Mouse (Mus musculus) T-cell, adult 66 days (primary cell): ENCODE data around the gene Fcgr4. TPM values are rescaled to one million over a fixed set of nuclear protein-coding genes. Genes with fewer than 3 reads are reported as not detected.

ENCODE experiments used
- total RNA-seq, 2 experiments: library from RNA; stranded (reverse); gene quantifications; 3 replicates in 1 of 2; 4 replicates in 1 of 2; pipeline ENCODE4 v1.2.4; 2023

Gene Fcgr4
- under 1 TPM in 1 of 2 experiments, not detected in 1; 0.44 TPM for total RNA-seq

GRCm38 (mm10) chr1:171018737-171019136 is at the start of gene Fcgr4:
Fcgr4 (plus strand) TSS chr1:171018920.

GRCm38 (mm10) chr1:170976447-170976846 is 42.3 kb upstream of the Fcgr4 start, which contains the start of gene Fcgr2b:
Fcgr2b (minus strand) TSS chr1:170976547.

GRCm38 (mm10) chr1:171064491-171065242 is 45.9 kb downstream of the Fcgr4 start, which contains the start of gene Fcgr3:
Fcgr3 (minus strand) TSS chr1:171064935.

Other genes starting within 250 kb of the Fcgr4 start
- gene Atf6, start 151.1 kb upstream of the Fcgr4 start, total RNA-seq = 1 to 10 TPM; 8.7 to 8.8 TPM
- not detected for gene Gm26620, start 133.9 kb upstream of the Fcgr4 start, total RNA-seq
- 10 to 100 TPM; 15.0 to 19.0 TPM for gene Dusp12, start 133.4 kb upstream of the Fcgr4 start, total RNA-seq
- gene Fcrlb, start 106.0 kb upstream of the Fcgr4 start, total RNA-seq = not detected
- gene Fcrla, start 91.3 kb upstream of the Fcgr4 start, total RNA-seq = 1 to 10 TPM; 1.6 to 2.9 TPM
- 1 to 10 TPM in 1 of 2 experiments, not detected in 1; 1.1 TPM for gene Fcgr2b, start 42.4 kb upstream of the Fcgr4 start, total RNA-seq
- gene Fcgr3, start 46.0 kb downstream of the Fcgr4 start, total RNA-seq = 1 to 10 TPM; 1.6 to 2.6 TPM
- not detected for gene Cfap126, start 95.0 kb downstream of the Fcgr4 start, total RNA-seq
- 100 to 1,000 TPM; 106 to 111 TPM for gene Sdhc, start 131.7 kb downstream of the Fcgr4 start, total RNA-seq
- not detected for gene Mpz, start 131.8 kb downstream of the Fcgr4 start, total RNA-seq
- gene Pcp4l1, start 177.3 kb downstream of the Fcgr4 start, total RNA-seq = not detected
- gene Nr1i3, start 195.1 kb downstream of the Fcgr4 start, total RNA-seq = not detected
- 10 to 100 TPM; 25.7 to 28.9 TPM for gene Tomm40l, start 203.6 kb downstream of the Fcgr4 start, total RNA-seq
- not detected for gene Apoa2, start 206.1 kb downstream of the Fcgr4 start, total RNA-seq
- 1 to 10 TPM; 7.7 to 8.1 TPM for gene Fcer1g, start 215.4 kb downstream of the Fcgr4 start, total RNA-seq
- gene Adamts4, start 231.5 kb downstream of the Fcgr4 start, total RNA-seq = under 1 TPM in 1 of 2 experiments, not detected in 1; 0.12 TPM
- gene Ndufs2, start 232.5 kb downstream of the Fcgr4 start, total RNA-seq = 100 to 1,000 TPM; 121 to 130 TPM